Mouse (Mus musculus): ENCODE results near the gene A630076J17Rik.

DNA sequence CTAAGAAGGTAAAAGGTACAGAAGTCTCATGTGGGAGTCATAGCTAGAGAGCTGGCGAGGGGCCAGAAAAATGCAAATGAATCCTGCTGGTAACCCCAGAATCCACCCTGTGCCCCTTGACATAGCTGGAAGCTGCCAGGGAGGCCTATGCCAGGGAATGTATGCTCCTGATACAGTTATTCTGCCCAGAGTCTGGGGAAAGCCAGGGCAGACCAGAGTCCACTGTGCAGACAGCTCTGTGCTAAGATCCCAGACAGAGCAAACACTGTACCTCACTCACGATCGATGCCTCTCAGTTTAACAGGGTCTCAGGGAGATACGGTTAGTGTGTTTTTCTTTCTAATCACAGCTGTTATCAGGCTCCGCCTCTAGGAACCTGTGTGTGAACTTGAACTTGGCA lies 592 bp upstream of the A630076J17Rik start:
- TF ChIP-seq CTCF (IDR thresholded peaks at IDR 0.05; ENCODE audit: borderline replicate concordance, insufficient read depth, low read depth, low read length) (no peak), POLR2A (IDR thresholded peaks at IDR 0.05; ENCODE audit: borderline replicate concordance, insufficient read depth, low read length) (no peak)
